Mouse (Mus musculus): ENCODE measurements around the gene Rad21l. TPM values are rescaled to one million over a fixed set of nuclear protein-coding genes. Genes with fewer than 3 reads are reported as not detected.
A peak's percentile ranks its signal among the peaks of the same experiment; 100 is the strongest.
"Not testable (repeated sequence)": the region's sequence is repeated elsewhere in the genome, so short reads cannot be mapped to it uniquely, and the experiment has no call there.

Gene Rad21l
- polyA plus RNA-seq, 1 experiment from 2014 or later: 0.11 TPM

GRCm38 (mm10) chr2:151623776-151624175, 44.6 kb downstream of the Rad21l start:
- Histone ChIP-seq H3K4me2 (replicated peaks) (no peak overlapping the region), H3K9me3 (no peaks in the 10 kb centered on the region), H3K27me3 (replicated peaks) (no peaks in the 10 kb centered on the region), H3K4me3 (no peak overlapping the region), H3K4me1 (no peaks in the 10 kb centered on the region), H3K9ac (no peak overlapping the region), H3K27ac (no peak overlapping the region), H3K36me3 (no peaks in the 10 kb centered on the region)
- ATAC-seq (ENCODE audit: low FRiP score, low read depth): no peak
- 53% methylated on average over 3 of the region's 3 CpGs for WGBS

DNA sequence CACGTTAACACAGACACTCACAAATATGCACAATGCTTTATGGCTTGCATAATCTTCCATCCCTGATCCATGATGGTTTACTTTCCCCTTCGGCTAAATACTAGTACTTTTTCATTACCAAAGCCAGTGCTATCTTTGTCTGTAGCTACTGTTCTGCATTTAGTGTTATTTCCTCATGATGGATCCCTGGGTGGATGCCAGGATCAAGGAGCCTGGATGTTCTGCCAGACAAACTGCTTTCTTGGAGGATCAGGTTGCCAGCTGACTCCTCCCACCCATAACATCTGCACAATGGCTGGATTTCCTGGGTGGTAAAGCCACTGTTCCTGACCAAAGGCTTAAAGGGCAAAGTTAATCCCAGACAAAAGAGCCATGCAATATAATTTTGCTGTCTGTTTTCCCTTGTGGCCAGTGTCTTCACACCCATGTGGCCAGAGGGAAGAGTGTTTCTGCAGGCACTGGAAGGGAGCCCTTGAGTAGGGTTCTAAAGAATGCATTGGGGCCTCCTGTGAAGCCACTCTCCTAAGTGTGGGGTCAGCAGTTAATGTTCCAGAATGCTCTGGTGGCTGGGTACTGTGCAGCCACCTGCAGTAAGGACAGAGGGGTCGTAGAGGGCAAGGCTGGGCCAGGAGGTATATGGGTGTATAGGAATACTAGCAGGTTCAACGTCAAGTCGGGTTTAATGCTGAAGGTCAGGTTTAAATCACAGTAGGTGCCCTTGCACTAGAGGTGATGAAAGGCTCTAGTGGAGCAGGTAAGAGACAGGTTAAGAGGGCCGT, 51.6 kb downstream of the Rad21l start:
- Histone ChIP-seq H3K36me3 (no peaks in the 10 kb centered on the region), H3K9me3 (no peaks in the 10 kb centered on the region), H3K9ac (no peak overlapping the region), H3K4me1 (no peaks in the 10 kb centered on the region), H3K4me2 (replicated peaks) (no peak overlapping the region), H3K27ac (no peak overlapping the region), H3K4me3 (no peak overlapping the region), H3K27me3 (replicated peaks) (no peaks in the 10 kb centered on the region)
- WGBS: 65% methylated on average over 6 of the region's 6 CpGs
- ATAC-seq (ENCODE audit: low FRiP score, low read depth): no peak

DNA sequence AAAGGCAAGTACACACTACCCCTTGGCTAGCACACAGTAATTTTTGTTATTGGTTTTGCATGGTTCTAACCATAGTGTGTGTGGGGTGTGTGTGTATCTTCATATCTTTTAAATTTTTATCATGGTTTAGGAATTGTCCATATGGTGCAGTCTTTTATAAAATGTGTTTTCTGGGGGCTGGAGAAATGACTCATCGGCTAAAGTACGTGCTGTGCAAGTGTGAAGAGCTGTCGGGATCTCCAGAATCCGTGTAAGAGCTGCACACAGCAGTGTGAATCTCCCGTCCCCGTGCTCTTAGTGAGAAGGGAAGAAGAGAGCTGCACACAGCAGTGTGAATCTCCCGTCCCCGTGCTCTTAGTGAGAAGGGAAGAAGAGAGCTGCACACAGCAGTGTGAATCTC, 52.6 kb downstream of the Rad21l start:
- ATAC-seq (ENCODE audit: low FRiP score, low read depth); H3K4me2 ChIP-seq (replicated peaks): not testable (repeated sequence)

GRCm38 (mm10) chr2:151609974-151610373, 58.4 kb downstream of the Rad21l start:
- peaks cover 17% of the 10 kb centered on the region; the same call in 1 of the 2 replicates for H3K4me1 ChIP-seq
- no peak overlapping the region for H3K4me2 ChIP-seq (replicated peaks)
- 39% methylated on average over 3 of the region's 3 CpGs for WGBS
- no peaks in the 10 kb centered on the region for H3K36me3 ChIP-seq
- H3K27ac ChIP-seq: no peak overlapping the region
- H3K27me3 ChIP-seq (replicated peaks): no peaks in the 10 kb centered on the region
- H3K4me3 ChIP-seq: no peak overlapping the region
- no peaks in the 10 kb centered on the region for H3K9me3 ChIP-seq
- no peak overlapping the region for H3K9ac ChIP-seq
- peak; percentile 46 for ATAC-seq (ENCODE audit: low FRiP score, low read depth)

More for the DNA sequence above, 52.6 kb downstream of the Rad21l start:
- not testable (repeated sequence) for H3K27me3 ChIP-seq (replicated peaks); H3K9me3 ChIP-seq; H3K4me3 ChIP-seq; H3K36me3 ChIP-seq; H3K9ac ChIP-seq; H3K27ac ChIP-seq; H3K4me1 ChIP-seq
- 71% methylated on average over 7 of the region's 8 CpGs for WGBS

DNA sequence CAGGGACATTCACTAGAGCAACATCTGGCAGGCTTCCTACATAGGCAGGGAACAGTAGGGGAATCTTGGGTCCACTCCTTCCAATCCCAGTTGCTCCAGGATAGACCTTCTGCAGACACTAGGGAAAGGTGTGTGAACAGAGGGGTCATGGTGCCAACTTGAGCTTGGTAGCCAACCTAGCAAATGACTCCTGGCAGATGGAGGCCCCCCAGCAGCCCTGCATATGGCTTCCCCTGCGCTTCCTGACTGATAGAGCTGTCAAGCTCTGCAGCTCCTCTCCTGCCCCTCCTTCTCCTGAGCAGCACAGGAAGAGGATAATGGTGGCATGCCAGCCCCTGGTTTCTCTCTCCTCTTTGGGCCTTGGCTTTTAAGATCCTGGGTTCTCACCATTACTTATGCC, 59.9 kb downstream of the Rad21l start:
- H3K4me2 ChIP-seq (replicated peaks): no peak overlapping the region
- ATAC-seq (ENCODE audit: low FRiP score, low read depth): no peak
- 88% methylated on average over 1 of the region's 1 CpGs for WGBS
- H3K4me1 ChIP-seq: peaks cover 32% of the 10 kb centered on the region
- no peaks in the 10 kb centered on the region for H3K27me3 ChIP-seq (replicated peaks)
- H3K9ac ChIP-seq: no peak overlapping the region
- H3K9me3 ChIP-seq: no peaks in the 10 kb centered on the region
- H3K27ac ChIP-seq: no peak overlapping the region
- no peaks in the 10 kb centered on the region for H3K36me3 ChIP-seq
- H3K4me3 ChIP-seq: no peak overlapping the region

- no peak overlapping the region for H3K4me2 ChIP-seq (replicated peaks)
- H3K4me3 ChIP-seq: no peak overlapping the region
- H3K36me3 ChIP-seq: no peaks in the 10 kb centered on the region
- no peaks in the 10 kb centered on the region for H3K27me3 ChIP-seq (replicated peaks)
- H3K4me1 ChIP-seq: peaks cover 39% of the 10 kb centered on the region
- ATAC-seq (ENCODE audit: low FRiP score, low read depth): 0 out of 2 replicates have a peak, but pooled peaks have one; percentile 11
- H3K9me3 ChIP-seq: no peaks in the 10 kb centered on the region
- H3K9ac ChIP-seq: no peak overlapping the region
- WGBS: 54% methylated on average over 11 of the region's 11 CpGs
- no peak overlapping the region for H3K27ac ChIP-seq
These were observed 62.8 kb downstream of the Rad21l start for GRCm38 (mm10) chr2:151605437-151605987.

DNA sequence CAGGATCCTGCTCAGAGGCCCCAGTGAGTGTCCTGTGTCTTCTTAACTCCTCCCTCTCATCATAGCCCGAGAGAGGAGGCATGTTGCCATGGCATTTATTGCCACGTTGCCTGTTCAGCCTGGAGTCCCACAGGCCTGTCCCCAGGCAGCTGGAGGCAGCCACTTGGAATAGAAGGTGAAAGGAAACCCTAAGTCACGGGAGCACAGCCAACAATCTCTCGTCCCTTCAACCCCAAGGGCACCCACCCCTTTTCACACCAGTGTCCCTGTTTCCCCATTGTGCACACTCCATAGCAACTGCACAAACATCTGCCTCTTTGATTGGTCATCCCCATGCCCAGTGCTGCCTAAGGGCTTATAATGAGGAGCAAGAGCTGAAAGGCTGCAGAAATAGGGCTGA, 64.7 kb downstream of the Rad21l start:
- Histone ChIP-seq H3K9ac (peak overlapping the region; percentile 13; the same call in 1 of the 2 replicates), H3K4me1 (peaks cover 38% of the 10 kb centered on the region), H3K4me2 (replicated peaks) (peak overlapping the region; percentile 14; the same call in 1 of the 2 replicates), H3K36me3 (no peaks in the 10 kb centered on the region), H3K27me3 (replicated peaks) (no peaks in the 10 kb centered on the region), H3K9me3 (no peaks in the 10 kb centered on the region), H3K4me3 (no peak overlapping the region), H3K27ac (no peak overlapping the region)
- peak; percentile 93 for ATAC-seq (ENCODE audit: low FRiP score, low read depth)
- WGBS: 5% methylated on average over 4 of the region's 4 CpGs

- ATAC-seq (ENCODE audit: low FRiP score, low read depth): no peak
- peaks cover 38% of the 10 kb centered on the region for H3K4me1 ChIP-seq
- H3K9ac ChIP-seq: no peak overlapping the region
- no peak overlapping the region for H3K4me3 ChIP-seq
- WGBS: 92% methylated on average over 4 of the region's 4 CpGs
- H3K27me3 ChIP-seq (replicated peaks): no peaks in the 10 kb centered on the region
- H3K4me2 ChIP-seq (replicated peaks): no peak overlapping the region
- no peak overlapping the region for H3K27ac ChIP-seq
- H3K9me3 ChIP-seq: no peaks in the 10 kb centered on the region
- no peaks in the 10 kb centered on the region for H3K36me3 ChIP-seq
These were observed 66.2 kb downstream of the Rad21l start for GRCm38 (mm10) chr2:151602106-151602505.

DNA sequence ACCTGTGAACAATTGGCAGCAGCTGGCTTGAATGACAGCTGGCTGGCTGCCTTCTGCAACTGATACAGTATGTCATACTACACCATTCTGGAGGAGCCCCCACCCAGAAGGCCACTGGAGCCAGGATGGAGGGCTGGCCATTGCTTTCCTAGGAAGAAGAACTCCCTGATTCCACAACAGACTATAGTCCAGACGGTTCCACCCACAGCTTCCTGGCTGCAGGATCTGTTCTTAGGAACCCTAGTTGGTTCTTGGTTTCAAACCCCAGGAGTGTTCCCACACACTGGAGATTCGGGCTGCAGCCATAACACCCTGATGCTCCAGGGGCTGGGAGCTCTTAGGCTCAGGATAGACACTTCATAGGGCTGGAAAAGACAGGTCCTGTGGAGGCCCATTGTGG, 70.3 kb downstream of the Rad21l start:
- H3K9ac ChIP-seq: no peak overlapping the region
- 81% methylated on average over 2 of the region's 2 CpGs for WGBS
- H3K27me3 ChIP-seq (replicated peaks): no peaks in the 10 kb centered on the region
- H3K27ac ChIP-seq: no peak overlapping the region
- H3K4me3 ChIP-seq: no peak overlapping the region
- peaks cover 7% of the 10 kb centered on the region for H3K4me1 ChIP-seq
- H3K4me2 ChIP-seq (replicated peaks): no peak overlapping the region
- H3K36me3 ChIP-seq: peaks cover 12% of the 10 kb centered on the region; the same call in 1 of the 2 replicates
- ATAC-seq (ENCODE audit: low FRiP score, low read depth): no peak
- H3K9me3 ChIP-seq: no peaks in the 10 kb centered on the region

Other genes with a start within 250 kb of the Rad21l start
- not detected in 2 replicates for gene 4921509C19Rik, start 192.4 kb downstream of the Rad21l start, polyA plus RNA-seq (2016; fragmentation: Nextera tagmentation; extraction: Ambion mirVana)
- 252 and 260 TPM in 2 replicates for gene Nsfl1c, start 174.4 kb downstream of the Rad21l start, polyA plus RNA-seq (2016; fragmentation: Nextera tagmentation; extraction: Ambion mirVana)
- gene Fkbp1a, start 126.0 kb downstream of the Rad21l start, polyA plus RNA-seq (2016; fragmentation: Nextera tagmentation; extraction: Ambion mirVana): 604 and 611 TPM in 2 replicates
- 1.2 and 1.3 TPM in 2 replicates for gene Sdcbp2, start 95.9 kb downstream of the Rad21l start, polyA plus RNA-seq (2016; fragmentation: Nextera tagmentation; extraction: Ambion mirVana)
- 9.2 and 10.8 TPM in 2 replicates for gene Snph, start 35.9 kb downstream of the Rad21l start, polyA plus RNA-seq (2016; fragmentation: Nextera tagmentation; extraction: Ambion mirVana)
- gene Tmem74b, start 33.5 kb upstream of the Rad21l start, polyA plus RNA-seq (2016; fragmentation: Nextera tagmentation; extraction: Ambion mirVana): 12.6 and 14.2 TPM in 2 replicates
- 45.2 and 49.7 TPM in 2 replicates for gene Psmf1, start 75.7 kb upstream of the Rad21l start, polyA plus RNA-seq (2016; fragmentation: Nextera tagmentation; extraction: Ambion mirVana)
- gene Rspo4, start 174.4 kb upstream of the Rad21l start, polyA plus RNA-seq (2016; fragmentation: Nextera tagmentation; extraction: Ambion mirVana): 0.27 and 0.38 TPM in 2 replicates
- 0.39 and 0.84 TPM in 2 replicates for gene Angpt4, start 242.7 kb upstream of the Rad21l start, polyA plus RNA-seq (2016; fragmentation: Nextera tagmentation; extraction: Ambion mirVana)